Mouse (Mus musculus): Measurements from ENCODE around the gene Gm12887.

The Gm12887 gene

GRCm38 (mm10) chr4:121622003-121622402 lies at the start of gene Gm12887:
Gene Gm12887 (minus strand): TSS chr4:121622103.
- no peak for DNase-seq (ENCODE audit: low read depth, low spot score)

- DNase-seq (ENCODE audit: low read depth, low spot score): no peak
Observed at GRCm38 (mm10) chr4:121657040-121657439, 35.1 kb upstream of the Gm12887 start.
